Mouse (Mus musculus) Patski (cell line): Measurements from ENCODE around the gene Rab11fip5. TPM values are rescaled to one million over a fixed set of nuclear protein-coding genes. Genes with fewer than 3 reads are reported as not detected.

ENCODE experiments used
- ATAC-seq: fragments of 100-300 bp; one replicate; pipeline ENCODE4 v1.8.0; 2021
- CTCF ChIA-PET: fragments of 350-600 bp; sonication (Branson Sonifier 250); formaldehyde crosslinking; loops from one replicate; lab custom pipeline; 2022; ENCODE audit warnings: inconsistent platforms; lab: Charles Lee
- POLR2A ChIA-PET: fragments of 350-600 bp; sonication (Branson Sonifier 250); formaldehyde crosslinking; loops from one replicate; lab custom pipeline; 2022; ENCODE audit warnings: antibody characterized with exemption, inconsistent platforms; lab: Charles Lee
- DNase-seq: peaks from one replicate; pipeline ENCODE4 v3.0.0-alpha.2; 2011; ENCODE audit warnings: low read depth, low spot score
- H3K27me3 ChIP-seq: fragments of 371-371 bp; one replicate; pipeline ENCODE4 v1.5.1; 2021
- CTCF ChIP-seq: fragments of 100-300 bp; IDR thresholded peaks from one replicate; pipeline ENCODE4 v1.5.1; 2021
- in situ Hi-C: fragments of 300-500 bp; cut with MboI; formaldehyde crosslinking; loops from 3 replicates; pipeline ENCODE4 v1.11.1; 2018; ENCODE audit warnings: low pct_unique_long_range_greater_than_20kb, mixed read lengths
- polyA plus RNA-seq: library from polyadenylated mRNA; unstranded; gene quantifications from one replicate; pipeline ENCODE4 v1.2.3, GENCODE M21; 2021

Rab11fip5 gene
- 151 TPM for polyA plus RNA-seq

- no peaks in the 10 kb centered on the region for H3K27me3 ChIP-seq
- ATAC-seq (peak; percentile 10), DNase-seq (no peak)
- no peak for TF ChIP-seq CTCF
- ChIA-PET CTCF (interaction anchor here (14.7 kb wide), 1 partner anchor 28 kb away, joined by 106 read pairs; no protein-coding TSS in a partner anchor), POLR2A (interaction anchor here (0.9 to 2.6 kb wide), 3 partner anchors 9 to 26 kb away, joined by 3 to 22 read pairs (median 6); no protein-coding TSS in a partner anchor)
- in situ Hi-C loops: no loop called here
These were observed at the start of gene Rab11fip5 for GRCm38 (mm10) chr6:85373951-85374733. Gene Rab11fip5 (minus strand): TSS chr6:85374634.

DNA sequence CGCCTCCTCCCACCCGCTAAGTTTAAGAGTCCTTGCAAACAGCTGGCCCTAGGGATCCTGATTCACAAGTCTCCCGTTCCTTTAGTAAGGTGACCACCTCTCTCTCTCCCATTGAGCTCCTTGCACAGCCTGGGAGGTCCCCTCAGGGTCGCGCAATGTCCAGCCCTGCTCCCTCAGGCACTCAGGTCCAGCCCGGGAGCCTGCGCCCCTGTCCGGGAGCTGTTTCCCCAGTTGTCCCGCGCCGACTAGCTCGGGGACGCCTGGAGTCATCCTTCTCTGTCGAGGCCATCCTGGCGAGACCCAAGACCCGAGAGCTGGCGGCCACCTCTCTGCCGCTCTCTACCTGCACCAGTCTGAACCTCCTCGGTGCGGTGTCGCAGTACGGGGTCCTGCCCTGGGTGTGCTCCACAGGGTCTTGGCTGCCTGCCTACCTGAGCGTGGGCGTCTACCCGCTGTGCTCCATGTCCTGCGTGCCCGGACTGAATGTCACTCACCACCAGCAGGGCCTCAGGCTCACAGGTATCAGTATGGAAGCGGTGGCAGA, 49.5 kb upstream of the Rab11fip5 start, which contains the start of gene Noto:
TSS of gene Noto (plus strand) at position 51 of the 544 bp plus-strand sequence.
- ChIA-PET CTCF (no interaction called here), POLR2A (no interaction called here)
- no peak for DNase-seq
- no peak for ATAC-seq
- no peaks in the 10 kb centered on the region for H3K27me3 ChIP-seq
- in situ Hi-C loops: loop anchor here (25.0 kb wide), 1 partner anchor 387 kb away; no protein-coding TSS in a partner anchor
- no peak for TF ChIP-seq CTCF

DNA sequence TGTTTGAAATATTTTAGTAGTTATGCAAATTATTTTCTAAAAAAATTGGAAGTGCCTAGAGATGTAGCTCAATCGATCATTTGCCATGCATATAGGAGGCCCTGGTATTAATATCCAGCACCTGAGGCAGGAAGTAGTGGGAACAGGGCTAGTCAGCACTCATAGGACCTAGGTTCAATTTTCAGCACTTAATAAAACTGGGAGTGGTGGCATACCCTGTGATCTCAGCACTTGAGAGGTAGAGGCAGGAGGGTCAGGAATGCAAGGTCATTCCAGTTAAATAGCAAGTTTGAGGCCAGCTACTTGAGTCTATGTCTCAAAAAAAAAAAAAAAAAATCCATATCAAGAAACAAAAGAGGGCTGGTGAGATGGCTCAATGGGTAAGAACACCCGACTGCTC, 44.7 kb upstream of the Rab11fip5 start:
- no peak for TF ChIP-seq CTCF
- DNase-seq (no peak), ATAC-seq (no peak)
- in situ Hi-C loops: loop anchor here (10.0 to 25.0 kb wide), 2 partner anchors 174 to 382 kb away; no protein-coding TSS in a partner anchor
- ChIA-PET CTCF (no interaction called here), POLR2A (no interaction called here)
- H3K27me3 ChIP-seq: no peaks in the 10 kb centered on the region

DNA sequence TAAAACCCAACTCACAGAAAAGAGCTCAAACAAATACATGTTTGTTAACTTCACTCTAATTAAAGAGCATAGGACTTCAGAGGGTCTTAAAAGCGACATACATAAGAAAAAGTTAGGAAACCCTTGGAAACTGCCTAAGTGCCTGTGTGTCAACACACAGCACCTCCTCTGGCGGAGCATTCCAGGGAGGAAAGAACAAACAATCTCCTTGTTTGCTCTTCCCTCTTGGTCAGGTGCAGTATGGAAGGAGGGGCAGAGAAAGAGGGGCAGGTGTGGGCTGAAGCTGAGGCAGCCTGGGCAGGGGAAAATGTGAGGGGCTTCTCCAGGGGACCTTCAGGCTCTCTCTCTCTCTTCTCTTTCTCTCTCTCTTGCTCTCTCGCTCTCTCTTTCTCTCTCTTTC, 41.4 kb upstream of the Rab11fip5 start:
- in situ Hi-C loops: loop anchor here (10.0 to 25.0 kb wide), 2 partner anchors 171 to 379 kb away; no protein-coding TSS in a partner anchor
- ChIA-PET CTCF (interaction anchor here (1.3 kb wide), 1 partner anchor 278 kb away, joined by 4 read pairs; the partner anchor contains the start of gene Spr), POLR2A (no interaction called here)
- H3K27me3 ChIP-seq: no peaks in the 10 kb centered on the region
- no peak for DNase-seq
- TF ChIP-seq CTCF: no peak
- ATAC-seq: no peak

DNA sequence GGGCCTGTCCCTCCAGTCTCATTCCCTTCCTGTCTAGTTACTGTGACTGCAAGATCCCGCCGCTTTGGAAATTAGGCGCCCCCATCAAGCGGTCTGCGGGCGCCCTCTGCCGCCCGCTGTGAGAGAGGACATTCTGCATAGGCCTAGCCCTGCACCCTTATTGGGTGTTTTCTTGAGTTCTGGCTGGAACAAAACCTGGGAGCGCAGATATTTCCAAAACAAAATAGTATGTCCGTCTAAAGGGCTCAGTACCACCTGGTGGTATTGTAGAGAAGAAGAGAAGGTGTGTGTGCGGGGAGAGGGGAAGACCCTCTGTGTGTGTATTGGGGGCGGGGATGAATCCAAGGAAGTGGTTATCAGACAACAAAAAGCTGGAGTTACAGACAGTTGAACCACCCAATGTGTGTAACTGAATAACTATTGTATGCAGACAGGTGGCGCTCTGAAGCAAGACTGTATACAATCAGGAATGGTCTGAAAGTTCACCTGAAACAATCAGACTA, 36.4 kb upstream of the Rab11fip5 start:
- H3K27me3 ChIP-seq: peaks cover 10% of the 10 kb centered on the region
- CTCF ChIA-PET: interaction anchor here (0.6 to 2.6 kb wide), 10 partner anchors 8 to 255 kb away, joined by 3 to 21 read pairs (median 4); no protein-coding TSS in a partner anchor
- in situ Hi-C loops: loop anchor here (5.0 to 25.0 kb wide), 3 partner anchors 166 to 374 kb away; no protein-coding TSS in a partner anchor

GRCm38 (mm10) chr6:85409003-85409402, 34.6 kb upstream of the Rab11fip5 start:
- DNase-seq (no peak), ATAC-seq (no peak)
- peaks cover 10% of the 10 kb centered on the region for H3K27me3 ChIP-seq
- TF ChIP-seq CTCF: no peak
- ChIA-PET POLR2A (no interaction called here), CTCF (interaction anchor here (2.5 to 2.6 kb wide), 3 partner anchors 9 to 253 kb away, joined by 16 to 21 read pairs (median 18); no protein-coding TSS in a partner anchor)
- in situ Hi-C loops: loop anchor here (25.0 kb wide), 1 partner anchor 372 kb away; no protein-coding TSS in a partner anchor

More for the DNA sequence above, 36.4 kb upstream of the Rab11fip5 start:
- TF ChIP-seq CTCF: peak; percentile 98
- ATAC-seq (peak; percentile 81), DNase-seq (no peak)
- POLR2A ChIA-PET: no interaction called here

GRCm38 (mm10) chr6:85403039-85403438, 28.6 kb upstream of the Rab11fip5 start:
- H3K27me3 ChIP-seq: no peaks in the 10 kb centered on the region
- in situ Hi-C loops: loop anchor here (25.0 kb wide), 1 partner anchor 366 kb away; no protein-coding TSS in a partner anchor
- ChIA-PET CTCF (interaction anchor here (1.1 kb wide), 1 partner anchor 8 kb away, joined by 5 read pairs; no protein-coding TSS in a partner anchor), POLR2A (no interaction called here)
- ATAC-seq (no peak), DNase-seq (no peak)
- TF ChIP-seq CTCF: no peak

DNA sequence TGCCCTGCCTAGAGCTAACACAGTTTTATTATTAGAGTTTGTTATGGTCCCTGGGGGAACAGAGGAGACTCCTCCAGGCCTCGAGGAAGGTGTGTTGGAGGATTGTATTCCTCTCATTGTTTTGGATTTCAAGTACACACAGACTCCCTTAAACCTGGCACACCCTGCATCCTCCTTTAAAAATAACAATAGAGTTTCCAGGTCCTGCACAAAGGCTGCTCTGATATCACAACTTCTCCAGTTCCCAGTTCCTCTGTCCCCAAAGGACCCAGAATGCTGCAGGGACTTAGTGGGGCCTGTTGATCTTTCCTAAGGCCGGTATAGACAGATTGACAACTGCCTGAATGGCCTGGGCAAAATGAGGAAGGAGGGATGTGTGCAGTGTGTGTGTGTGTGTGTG, 28.2 kb upstream of the Rab11fip5 start:
- CTCF ChIA-PET: interaction anchor here (1.0 to 1.1 kb wide), 2 partner anchors 8 to 54 kb away, joined by 3 to 5 read pairs; no protein-coding TSS in a partner anchor
- TF ChIP-seq CTCF: no peak
- no peak for DNase-seq
- POLR2A ChIA-PET: no interaction called here
- no peaks in the 10 kb centered on the region for H3K27me3 ChIP-seq
- ATAC-seq: no peak
- in situ Hi-C loops: loop anchor here (25.0 kb wide), 1 partner anchor 365 kb away; no protein-coding TSS in a partner anchor

DNA sequence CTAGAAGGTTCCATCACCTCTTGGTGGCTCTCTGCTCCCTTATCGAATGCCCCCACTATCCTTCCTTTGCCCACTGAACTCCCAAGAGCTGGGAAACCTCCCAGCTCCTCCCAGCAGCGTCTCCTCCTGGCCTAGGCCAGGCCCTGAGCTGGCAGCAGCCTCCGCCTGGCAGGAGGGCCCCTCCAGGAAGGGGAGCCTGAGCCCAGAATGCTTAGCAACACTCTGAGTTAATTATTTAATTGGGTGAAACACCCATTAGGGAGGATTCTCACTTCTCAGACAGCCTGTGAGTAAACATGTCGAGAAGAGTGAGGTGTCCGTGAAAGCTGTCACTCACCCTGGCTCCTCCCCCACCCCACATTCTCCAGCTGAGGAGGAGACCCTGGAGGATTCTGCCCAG, 25.3 kb upstream of the Rab11fip5 start:
- POLR2A ChIA-PET: interaction anchor here (0.9 kb wide), 1 partner anchor 60 kb away, joined by 6 read pairs; no protein-coding TSS in a partner anchor
- ATAC-seq (peak; percentile 35), DNase-seq (no peak)
- TF ChIP-seq CTCF: no peak
- no peaks in the 10 kb centered on the region for H3K27me3 ChIP-seq
- CTCF ChIA-PET: interaction anchor here (0.9 to 3.5 kb wide), 8 partner anchors 9 to 246 kb away, joined by 3 to 18 read pairs (median 4); no protein-coding TSS in a partner anchor
- in situ Hi-C loops: loop anchor here (5.0 to 25.0 kb wide), 2 partner anchors 137 to 362 kb away; no protein-coding TSS in a partner anchor
